Mouse (Mus musculus): ENCODE measurements around the gene Rex1bd. TPM values are rescaled to one million over a fixed set of nuclear protein-coding genes. Genes with fewer than 3 reads are reported as not detected.

Rex1bd gene
- polyA plus RNA-seq, 1 experiment = 86.2 TPM

GRCm38 (mm10) chr8:70504851-70505250, 1.7 kb downstream of the Rex1bd start:
- Histone ChIP-seq H3K27me3 (ENCODE audit: control insufficient read depth, insufficient read depth, low read length) (no peaks in the 10 kb centered on the region; the same call in 1 of the 2 replicates), H3K36me3 (ENCODE audit: control insufficient read depth, insufficient read depth, low read length) (peaks cover 8% of the 10 kb centered on the region; the same call in 1 of the 2 replicates), H3K27ac (ENCODE audit: insufficient read depth, low read length) (no peak overlapping the region), H3K4me1 (ENCODE audit: control insufficient read depth, insufficient read depth, insufficient read length) (peaks cover 20% of the 10 kb centered on the region), H3K4me3 (ENCODE audit: extremely low read depth, insufficient read depth, insufficient read length) (no peak overlapping the region)
- TF ChIP-seq CTCF (IDR thresholded peaks at IDR 0.05; ENCODE audit: extremely low read depth, insufficient read depth, insufficient read length, insufficient replicate concordance) (peak; percentile 46; the same call in 1 of the 2 replicates), POLR2A (IDR thresholded peaks at IDR 0.05; ENCODE audit: low read depth, low read length) (no peak)
- peak; percentile 57 to 76 for DNase-seq (ENCODE audit: low read depth in 1 of 2, low spot score in 2 of 2)
- 83% methylated on average over 3 of the region's 3 CpGs for WGBS

- no peak for TF ChIP-seq CTCF (IDR thresholded peaks at IDR 0.05; ENCODE audit: extremely low read depth, insufficient read depth, insufficient read length, insufficient replicate concordance)
- TF ChIP-seq POLR2A (IDR thresholded peaks at IDR 0.05; ENCODE audit: low read depth, low read length) = no peak
- peaks cover 19% of the 10 kb centered on the region for H3K4me1 ChIP-seq (ENCODE audit: control insufficient read depth, insufficient read depth, insufficient read length)
These were observed 2.2 kb downstream of the Rex1bd start for GRCm38 (mm10) chr8:70504291-70504716.

GRCm38 (mm10) chr8:70503062-70503750, 3.3 kb downstream of the Rex1bd start:
- Histone ChIP-seq H3K27ac (ENCODE audit: insufficient read depth, low read length) (no peak overlapping the region), H3K36me3 (ENCODE audit: control insufficient read depth, insufficient read depth, low read length) (peaks cover 4% of the 10 kb centered on the region; the same call in 1 of the 2 replicates), H3K4me1 (ENCODE audit: control insufficient read depth, insufficient read depth, insufficient read length) (peaks cover 12% of the 10 kb centered on the region), H3K27me3 (ENCODE audit: control insufficient read depth, insufficient read depth, low read length) (no peaks in the 10 kb centered on the region; the same call in 1 of the 2 replicates), H3K4me3 (ENCODE audit: extremely low read depth, insufficient read depth, insufficient read length) (no peak overlapping the region)
- DNase-seq (ENCODE audit: low read depth in 1 of 2, low spot score in 2 of 2) = peak in 1 of 2 experiments; percentile 47
- 25% methylated on average over 46 of the region's 46 CpGs for WGBS
- TF ChIP-seq CTCF (IDR thresholded peaks at IDR 0.05; ENCODE audit: extremely low read depth, insufficient read depth, insufficient read length, insufficient replicate concordance) (peak; percentile 90), POLR2A (IDR thresholded peaks at IDR 0.05; ENCODE audit: low read depth, low read length) (no peak)

More at GRCm38 (mm10) chr8:70504291-70504716, 2.2 kb downstream of the Rex1bd start:
- Histone ChIP-seq H3K27ac (ENCODE audit: insufficient read depth, low read length) (no peak overlapping the region), H3K27me3 (ENCODE audit: control insufficient read depth, insufficient read depth, low read length) (no peaks in the 10 kb centered on the region; the same call in 1 of the 2 replicates), H3K36me3 (ENCODE audit: control insufficient read depth, insufficient read depth, low read length) (peaks cover 8% of the 10 kb centered on the region; the same call in 1 of the 2 replicates), H3K4me3 (ENCODE audit: extremely low read depth, insufficient read depth, insufficient read length) (no peak overlapping the region)
- DNase-seq (ENCODE audit: low read depth in 1 of 2, low spot score in 2 of 2) = no peak
- 90% methylated on average over 16 of the region's 16 CpGs for WGBS

GRCm38 (mm10) chr8:70502540-70502939, 4.0 kb downstream of the Rex1bd start:
- WGBS = 58% methylated on average over 12 of the region's 12 CpGs
- Histone ChIP-seq H3K36me3 (ENCODE audit: control insufficient read depth, insufficient read depth, low read length) (peaks cover 2% of the 10 kb centered on the region; the same call in 1 of the 2 replicates), H3K27ac (ENCODE audit: insufficient read depth, low read length) (no peak overlapping the region), H3K27me3 (ENCODE audit: control insufficient read depth, insufficient read depth, low read length) (no peaks in the 10 kb centered on the region; the same call in 1 of the 2 replicates), H3K4me3 (ENCODE audit: extremely low read depth, insufficient read depth, insufficient read length) (no peak overlapping the region), H3K4me1 (ENCODE audit: control insufficient read depth, insufficient read depth, insufficient read length) (peaks cover 12% of the 10 kb centered on the region)
- no peak for TF ChIP-seq CTCF (IDR thresholded peaks at IDR 0.05; ENCODE audit: extremely low read depth, insufficient read depth, insufficient read length, insufficient replicate concordance)
- no peak for TF ChIP-seq POLR2A (IDR thresholded peaks at IDR 0.05; ENCODE audit: low read depth, low read length)
- DNase-seq (ENCODE audit: low read depth in 1 of 2, low spot score in 2 of 2) = no peak

- peaks cover 12% of the 10 kb centered on the region for H3K4me1 ChIP-seq (ENCODE audit: control insufficient read depth, insufficient read depth, insufficient read length)
- H3K4me3 ChIP-seq (ENCODE audit: extremely low read depth, insufficient read depth, insufficient read length) = no peak overlapping the region
- no peak overlapping the region for H3K27ac ChIP-seq (ENCODE audit: insufficient read depth, low read length)
- H3K36me3 ChIP-seq (ENCODE audit: control insufficient read depth, insufficient read depth, low read length) = no peaks in the 10 kb centered on the region
- no peak for DNase-seq (ENCODE audit: low read depth in 1 of 2, low spot score in 2 of 2)
- no peaks in the 10 kb centered on the region; the same call in 1 of the 2 replicates for H3K27me3 ChIP-seq (ENCODE audit: control insufficient read depth, insufficient read depth, low read length)
- 24% methylated on average over 23 of the region's 23 CpGs for WGBS
- TF ChIP-seq POLR2A (IDR thresholded peaks at IDR 0.05; ENCODE audit: low read depth, low read length) = no peak
- TF ChIP-seq CTCF (IDR thresholded peaks at IDR 0.05; ENCODE audit: extremely low read depth, insufficient read depth, insufficient read length, insufficient replicate concordance) = no peak
These were observed 4.6 kb downstream of the Rex1bd start for GRCm38 (mm10) chr8:70501820-70502529.

GRCm38 (mm10) chr8:70500386-70501301, 5.9 kb downstream of the Rex1bd start:
- Histone ChIP-seq H3K36me3 (ENCODE audit: control insufficient read depth, insufficient read depth, low read length) (no peaks in the 10 kb centered on the region), H3K27me3 (ENCODE audit: control insufficient read depth, insufficient read depth, low read length) (peaks cover 2% of the 10 kb centered on the region; the same call in 1 of the 2 replicates), H3K4me1 (ENCODE audit: control insufficient read depth, insufficient read depth, insufficient read length) (peaks cover 9% of the 10 kb centered on the region), H3K27ac (ENCODE audit: insufficient read depth, low read length) (no peak overlapping the region), H3K4me3 (ENCODE audit: extremely low read depth, insufficient read depth, insufficient read length) (peak overlapping the region; percentile 20; the same call in 1 of the 2 replicates)
- TF ChIP-seq CTCF (IDR thresholded peaks at IDR 0.05; ENCODE audit: extremely low read depth, insufficient read depth, insufficient read length, insufficient replicate concordance) (no peak), POLR2A (IDR thresholded peaks at IDR 0.05; ENCODE audit: low read depth, low read length) (no peak)
- DNase-seq (ENCODE audit: low read depth in 1 of 2, low spot score in 2 of 2) = peak; percentile 42 to 45
- WGBS = 13% methylated on average over 39 of the region's 39 CpGs
